Mouse (Mus musculus) CH12.LX (cell line): ENCODE results near the gene Ryr3.

Source experiments
- BHLHE40 ChIP-seq: IDR thresholded peaks from 2 replicates; pipeline ENCODE4 v1.6.1; 2011; ENCODE audit warnings: mild to moderate bottlenecking, low read depth, low read length, improper control_type of control experiment
- CTCF ChIP-seq, 2 experiments: IDR thresholded peaks in 1 of 2; conservative IDR thresholded peaks in 1 of 2; 2 replicates each; pipeline ENCODE4 v1.5.1; 2011 to 2012; ENCODE audit warnings: low read depth in 2 of 2, low read length in 2 of 2, improper control_type of control experiment in 1 of 2, inconsistent platforms in 1 of 2, mild to moderate bottlenecking in 1 of 2, moderate library complexity in 1 of 2
- E2F4 ChIP-seq: IDR thresholded peaks from 2 replicates; pipeline ENCODE4 v1.6.1; 2011; ENCODE audit warnings: low read depth, low read length, improper control_type of control experiment; ENCODE audit not compliant: insufficient replicate concordance
- ELF1 ChIP-seq: IDR thresholded peaks from 2 replicates; pipeline ENCODE4 v1.6.1; 2014; ENCODE audit warnings: low read depth, mild to moderate bottlenecking, inconsistent platforms, low read length, improper control_type of control experiment
- ETS1 ChIP-seq: conservative IDR thresholded peaks from 2 replicates; pipeline ENCODE4 v1.6.1; 2012; ENCODE audit warnings: low read depth, mild to moderate bottlenecking, inconsistent platforms, low read length, improper control_type of control experiment, moderate library complexity
- POLR2A ChIP-seq: IDR thresholded peaks from 2 replicates; pipeline ENCODE4 v1.6.1; 2011; ENCODE audit warnings: low read depth, mild to moderate bottlenecking, improper control_type of control experiment, low read length
- TBP ChIP-seq: conservative IDR thresholded peaks from 2 replicates; pipeline ENCODE4 v1.6.1; 2011; ENCODE audit warnings: low read depth, low read length, improper control_type of control experiment
- USF1 ChIP-seq: IDR thresholded peaks from 2 replicates; pipeline ENCODE4 v1.6.1; 2014; ENCODE audit warnings: low read depth, mild to moderate bottlenecking, inconsistent platforms, low read length, improper control_type of control experiment

DNA sequence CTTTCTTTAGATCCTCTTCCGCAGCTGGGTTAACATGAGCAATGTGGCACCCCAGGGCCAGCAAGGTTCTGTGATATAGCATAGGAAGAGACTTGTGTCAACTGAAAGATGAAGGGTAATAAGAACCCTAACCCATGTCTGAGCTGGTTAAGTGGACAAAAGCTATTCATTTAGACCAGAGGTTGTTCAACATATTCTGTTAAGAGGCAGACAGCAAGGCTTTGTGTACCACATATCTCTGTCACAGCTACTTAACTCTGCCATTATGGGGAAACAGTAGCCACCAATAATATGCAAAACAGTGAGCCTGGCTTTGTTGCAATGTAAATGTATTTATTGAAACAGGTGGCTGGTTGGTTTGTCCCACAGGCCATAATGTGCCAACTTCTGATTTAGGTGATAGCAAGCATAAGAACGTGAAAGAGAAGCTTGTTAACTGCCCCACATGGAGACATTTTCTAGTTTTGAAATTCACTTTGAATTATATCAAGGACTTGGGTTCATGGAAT is 350.8 kb downstream of the Ryr3 start:
- TF ChIP-seq CTCF (conservative IDR thresholded peaks at IDR 0.05 in 1 of 2, IDR thresholded peaks at IDR 0.05 in 1 of 2; ENCODE audit: low read depth in 2 of 2, low read length in 2 of 2) (no peak), POLR2A (no peak), TBP (no peak), ETS1 (no peak), E2F4 (no peak), BHLHE40 (no peak), USF1 (no peak), ELF1 (no peak)
